Mouse (Mus musculus) macrophage (primary cell): ENCODE measurements around the gene D030056L22Rik. TPM values are rescaled to one million over a fixed set of nuclear protein-coding genes. Genes with fewer than 3 reads are reported as not detected.
"Not testable (repeated sequence)": the region's sequence is repeated elsewhere in the genome, so short reads cannot be mapped to it uniquely, and the experiment has no call there.

Experiments
- H3K27ac ChIP-seq: fragments of 350-480 bp; formaldehyde crosslinking; 2 replicates; pipeline ENCODE4 v1.9.0; 2021
- H3K36me3 ChIP-seq: fragments of 350-480 bp; formaldehyde crosslinking; 2 replicates; pipeline ENCODE4 v1.9.0; 2021; ENCODE audit errors: inconsistent target
- H3K4me3 ChIP-seq: fragments of 350-480 bp; formaldehyde crosslinking; 2 replicates; pipeline ENCODE4 v1.9.0; 2021; ENCODE audit errors: inconsistent target
- H3K79me2 ChIP-seq: fragments of 350-480 bp; formaldehyde crosslinking; 2 replicates; pipeline ENCODE4 v1.9.0; 2021; ENCODE audit errors: inconsistent target
- WGBS: methylation state at CpG from one replicate; pipeline ENCODE4 v1.1.7; 2026; ENCODE audit warnings: inconsistent platforms; ENCODE audit not compliant: missing documents; 5-methylcytosine and 5-hydroxymethylcytosine counted together
- polyA plus RNA-seq: library from polyadenylated mRNA; stranded (reverse); fragments of 250-400 nt; gene quantifications from 3 replicates; pipeline ENCODE4 v1.2.4, GENCODE M21; 2018; ENCODE audit warnings: inconsistent platforms

The D030056L22Rik gene
- polyA plus RNA-seq, 1 experiment from 2014 or later, result 4.2 TPM

GRCm38 (mm10) chr19:18710903-18711302 lies 2.1 kb upstream of the D030056L22Rik start:
- Histone ChIP-seq H3K79me2 (peaks cover 25% of the 10 kb centered on the region), H3K27ac (no peak overlapping the region), H3K36me3 (no peaks in the 10 kb centered on the region), H3K4me3 (no peak overlapping the region)
- WGBS, result 100% methylated on average over 4 of the region's 6 CpGs

- H3K27ac ChIP-seq, result no peak overlapping the region
- H3K4me3 ChIP-seq, result no peak overlapping the region
- peaks cover 30% of the 10 kb centered on the region for H3K79me2 ChIP-seq
- H3K36me3 ChIP-seq, result no peaks in the 10 kb centered on the region
- WGBS, result 96% methylated on average over 9 of the region's 9 CpGs
Measured at GRCm38 (mm10) chr19:18711589-18711988, 1.4 kb upstream of the D030056L22Rik start.

- Histone ChIP-seq H3K79me2 (peaks cover 35% of the 10 kb centered on the region), H3K27ac (peak overlapping the region; percentile 54)
- 57% methylated on average over 16 of the region's 16 CpGs for WGBS
Measured at GRCm38 (mm10) chr19:18712153-18712865, 684 bp upstream of the D030056L22Rik start.

GRCm38 (mm10) chr19:18713357-18713756 lies 364 bp downstream of the D030056L22Rik start:
- H3K27ac ChIP-seq, H3K36me3 ChIP-seq: not testable (repeated sequence)
- Histone ChIP-seq H3K4me3 (peak overlapping the region; percentile 57), H3K79me2 (peaks cover 35% of the 10 kb centered on the region)
- under 1% methylated on average over 30 of the region's 46 CpGs for WGBS

More at GRCm38 (mm10) chr19:18712153-18712865, 684 bp upstream of the D030056L22Rik start:
- Histone ChIP-seq H3K36me3 (no peaks in the 10 kb centered on the region), H3K4me3 (peak overlapping the region; percentile 48)

- H3K36me3 ChIP-seq, result no peaks in the 10 kb centered on the region
- H3K27ac ChIP-seq, result no peak overlapping the region
- peaks cover 35% of the 10 kb centered on the region for H3K79me2 ChIP-seq
- H3K4me3 ChIP-seq, result no peak overlapping the region
- 50% methylated on average over 1 of the region's 1 CpGs for WGBS
Measured at GRCm38 (mm10) chr19:18716374-18716773, 3.4 kb downstream of the D030056L22Rik start.

GRCm38 (mm10) chr19:18720337-18720736 lies 7.3 kb downstream of the D030056L22Rik start:
- Histone ChIP-seq H3K79me2 (peaks cover 16% of the 10 kb centered on the region), H3K36me3 (no peaks in the 10 kb centered on the region), H3K4me3 (no peak overlapping the region), H3K27ac (no peak overlapping the region)
- WGBS, result 97% methylated on average over 3 of the region's 3 CpGs

GRCm38 (mm10) chr19:18725186-18725585 lies 12.2 kb downstream of the D030056L22Rik start:
- Histone ChIP-seq H3K27ac (no peak overlapping the region), H3K79me2 (no peaks in the 10 kb centered on the region), H3K36me3 (no peaks in the 10 kb centered on the region), H3K4me3 (no peak overlapping the region)
- WGBS, result 91% methylated on average over 2 of the region's 2 CpGs

GRCm38 (mm10) chr19:18730255-18730654 lies 17.3 kb downstream of the D030056L22Rik start:
- H3K36me3 ChIP-seq, result no peaks in the 10 kb centered on the region
- no peak overlapping the region for H3K4me3 ChIP-seq
- 76% methylated on average over 7 of the region's 7 CpGs for WGBS

GRCm38 (mm10) chr19:18731077-18731476 lies 18.1 kb downstream of the D030056L22Rik start:
- WGBS, result 71% methylated on average over 7 of the region's 7 CpGs
- Histone ChIP-seq H3K79me2 (no peaks in the 10 kb centered on the region), H3K36me3 (no peaks in the 10 kb centered on the region), H3K27ac (no peak overlapping the region), H3K4me3 (no peak overlapping the region)

More at GRCm38 (mm10) chr19:18730255-18730654, 17.3 kb downstream of the D030056L22Rik start:
- H3K79me2 ChIP-seq, result no peaks in the 10 kb centered on the region
- no peak overlapping the region for H3K27ac ChIP-seq

- no peaks in the 10 kb centered on the region for H3K79me2 ChIP-seq
- H3K27ac ChIP-seq, result no peak overlapping the region
- no peak overlapping the region for H3K4me3 ChIP-seq
- H3K36me3 ChIP-seq, result no peaks in the 10 kb centered on the region
- WGBS, result 96% methylated on average over 4 of the region's 4 CpGs
Measured at GRCm38 (mm10) chr19:18735901-18736300, 22.9 kb downstream of the D030056L22Rik start.

GRCm38 (mm10) chr19:18739146-18739545 lies 26.2 kb downstream of the D030056L22Rik start:
- 87% methylated on average over 7 of the region's 7 CpGs for WGBS
- no peaks in the 10 kb centered on the region for H3K36me3 ChIP-seq
- H3K27ac ChIP-seq, result no peak overlapping the region
- H3K4me3 ChIP-seq, result no peak overlapping the region
- H3K79me2 ChIP-seq, result no peaks in the 10 kb centered on the region

GRCm38 (mm10) chr19:18743946-18744345 lies 31.0 kb downstream of the D030056L22Rik start:
- Histone ChIP-seq H3K36me3 (no peaks in the 10 kb centered on the region), H3K4me3 (no peak overlapping the region)

GRCm38 (mm10) chr19:18746576-18747340 lies 33.8 kb downstream of the D030056L22Rik start:
- no peaks in the 10 kb centered on the region for H3K79me2 ChIP-seq
- H3K27ac ChIP-seq, result no peak overlapping the region
- 62% methylated on average over 4 of the region's 5 CpGs for WGBS
- H3K4me3 ChIP-seq, result no peak overlapping the region
- H3K36me3 ChIP-seq, result no peaks in the 10 kb centered on the region

More at GRCm38 (mm10) chr19:18743946-18744345, 31.0 kb downstream of the D030056L22Rik start:
- Histone ChIP-seq H3K27ac (no peak overlapping the region), H3K79me2 (no peaks in the 10 kb centered on the region)
- 44% methylated on average over 4 of the region's 5 CpGs for WGBS

GRCm38 (mm10) chr19:18747379-18747778 lies 34.4 kb downstream of the D030056L22Rik start:
- WGBS, result 95% methylated on average over 4 of the region's 4 CpGs
- no peak overlapping the region for H3K27ac ChIP-seq
- no peaks in the 10 kb centered on the region for H3K79me2 ChIP-seq
- H3K4me3 ChIP-seq, result no peak overlapping the region
- no peaks in the 10 kb centered on the region for H3K36me3 ChIP-seq
